Mouse (Mus musculus): ENCODE results near the gene Chst11. TPM values are rescaled to one million over a fixed set of nuclear protein-coding genes. Genes with fewer than 3 reads are reported as not detected.

The Chst11 gene
- polyA plus RNA-seq, 1 experiment: 22.7 TPM

- DNase-seq (ENCODE audit: low read depth): no peak
- TF ChIP-seq CTCF (IDR thresholded peaks at IDR 0.05; ENCODE audit: borderline replicate concordance, extremely low read depth, insufficient read depth, insufficient read length) (no peak), POLR2A (IDR thresholded peaks at IDR 0.05; ENCODE audit: borderline replicate concordance, extremely low read depth, insufficient read depth, insufficient read length, poor library complexity, severe bottlenecking) (no peak)
These were observed 6.6 kb downstream of the Chst11 start for GRCm38 (mm10) chr10:82991756-82992519.

GRCm38 (mm10) chr10:82994284-82994683, 9.0 kb downstream of the Chst11 start:
- no peak for DNase-seq (ENCODE audit: low read depth)
- TF ChIP-seq POLR2A (IDR thresholded peaks at IDR 0.05; ENCODE audit: borderline replicate concordance, extremely low read depth, insufficient read depth, insufficient read length, poor library complexity, severe bottlenecking): no peak

- no peak for DNase-seq (ENCODE audit: low read depth)
- no peak for TF ChIP-seq CTCF (IDR thresholded peaks at IDR 0.05; ENCODE audit: borderline replicate concordance, extremely low read depth, insufficient read depth, insufficient read length)
- no peak for TF ChIP-seq POLR2A (IDR thresholded peaks at IDR 0.05; ENCODE audit: borderline replicate concordance, extremely low read depth, insufficient read depth, insufficient read length, poor library complexity, severe bottlenecking)
These were observed 12.2 kb downstream of the Chst11 start for GRCm38 (mm10) chr10:82997460-82997859.

GRCm38 (mm10) chr10:83000169-83000568, 14.9 kb downstream of the Chst11 start:
- no peak for DNase-seq (ENCODE audit: low read depth)
- TF ChIP-seq POLR2A (IDR thresholded peaks at IDR 0.05; ENCODE audit: borderline replicate concordance, extremely low read depth, insufficient read depth, insufficient read length, poor library complexity, severe bottlenecking) (no peak), CTCF (IDR thresholded peaks at IDR 0.05; ENCODE audit: borderline replicate concordance, extremely low read depth, insufficient read depth, insufficient read length) (no peak)

- TF ChIP-seq POLR2A (IDR thresholded peaks at IDR 0.05; ENCODE audit: borderline replicate concordance, extremely low read depth, insufficient read depth, insufficient read length, poor library complexity, severe bottlenecking) (no peak), CTCF (IDR thresholded peaks at IDR 0.05; ENCODE audit: borderline replicate concordance, extremely low read depth, insufficient read depth, insufficient read length) (no peak)
- no peak for DNase-seq (ENCODE audit: low read depth)
These were observed 15.4 kb downstream of the Chst11 start for GRCm38 (mm10) chr10:83000721-83001120.

- DNase-seq (ENCODE audit: low read depth): no peak
- no peak for TF ChIP-seq POLR2A (IDR thresholded peaks at IDR 0.05; ENCODE audit: borderline replicate concordance, extremely low read depth, insufficient read depth, insufficient read length, poor library complexity, severe bottlenecking)
- TF ChIP-seq CTCF (IDR thresholded peaks at IDR 0.05; ENCODE audit: borderline replicate concordance, extremely low read depth, insufficient read depth, insufficient read length): no peak
These were observed 18.6 kb downstream of the Chst11 start for GRCm38 (mm10) chr10:83003899-83004298.

GRCm38 (mm10) chr10:83004389-83004788, 19.1 kb downstream of the Chst11 start:
- no peak for DNase-seq (ENCODE audit: low read depth)
- TF ChIP-seq POLR2A (IDR thresholded peaks at IDR 0.05; ENCODE audit: borderline replicate concordance, extremely low read depth, insufficient read depth, insufficient read length, poor library complexity, severe bottlenecking) (no peak), CTCF (IDR thresholded peaks at IDR 0.05; ENCODE audit: borderline replicate concordance, extremely low read depth, insufficient read depth, insufficient read length) (no peak)

GRCm38 (mm10) chr10:83005003-83005402, 19.7 kb downstream of the Chst11 start:
- DNase-seq (ENCODE audit: low read depth): no peak
- TF ChIP-seq POLR2A (IDR thresholded peaks at IDR 0.05; ENCODE audit: borderline replicate concordance, extremely low read depth, insufficient read depth, insufficient read length, poor library complexity, severe bottlenecking): no peak
- no peak for TF ChIP-seq CTCF (IDR thresholded peaks at IDR 0.05; ENCODE audit: borderline replicate concordance, extremely low read depth, insufficient read depth, insufficient read length)

- TF ChIP-seq CTCF (IDR thresholded peaks at IDR 0.05; ENCODE audit: borderline replicate concordance, extremely low read depth, insufficient read depth, insufficient read length): no peak
These were observed 21.0 kb downstream of the Chst11 start for GRCm38 (mm10) chr10:83006258-83006657.

GRCm38 (mm10) chr10:83013984-83014383, 28.7 kb downstream of the Chst11 start:
- no peak for DNase-seq (ENCODE audit: low read depth)
- TF ChIP-seq POLR2A (IDR thresholded peaks at IDR 0.05; ENCODE audit: borderline replicate concordance, extremely low read depth, insufficient read depth, insufficient read length, poor library complexity, severe bottlenecking) (no peak), CTCF (IDR thresholded peaks at IDR 0.05; ENCODE audit: borderline replicate concordance, extremely low read depth, insufficient read depth, insufficient read length) (no peak)

More at GRCm38 (mm10) chr10:83006258-83006657, 21.0 kb downstream of the Chst11 start:
- DNase-seq (ENCODE audit: low read depth): no peak

- TF ChIP-seq POLR2A (IDR thresholded peaks at IDR 0.05; ENCODE audit: borderline replicate concordance, extremely low read depth, insufficient read depth, insufficient read length, poor library complexity, severe bottlenecking) (no peak), CTCF (IDR thresholded peaks at IDR 0.05; ENCODE audit: borderline replicate concordance, extremely low read depth, insufficient read depth, insufficient read length) (no peak)
- DNase-seq (ENCODE audit: low read depth): no peak
These were observed 30.6 kb downstream of the Chst11 start for GRCm38 (mm10) chr10:83015919-83016318.

- TF ChIP-seq CTCF (IDR thresholded peaks at IDR 0.05; ENCODE audit: borderline replicate concordance, extremely low read depth, insufficient read depth, insufficient read length): no peak
- no peak for TF ChIP-seq POLR2A (IDR thresholded peaks at IDR 0.05; ENCODE audit: borderline replicate concordance, extremely low read depth, insufficient read depth, insufficient read length, poor library complexity, severe bottlenecking)
- DNase-seq (ENCODE audit: low read depth): no peak
These were observed 31.5 kb downstream of the Chst11 start for GRCm38 (mm10) chr10:83016779-83017178.
